Mouse (Mus musculus): ENCODE measurements at regions not wholly inside any gene's neighbourhood (a gene's known extent, or its start where the extent isn't known, plus 50 kb on each side); places are given as distances from the start of the nearest gene placed in this dataset.
A peak's percentile ranks its signal among the peaks of the same experiment; 100 is the strongest.

DNA sequence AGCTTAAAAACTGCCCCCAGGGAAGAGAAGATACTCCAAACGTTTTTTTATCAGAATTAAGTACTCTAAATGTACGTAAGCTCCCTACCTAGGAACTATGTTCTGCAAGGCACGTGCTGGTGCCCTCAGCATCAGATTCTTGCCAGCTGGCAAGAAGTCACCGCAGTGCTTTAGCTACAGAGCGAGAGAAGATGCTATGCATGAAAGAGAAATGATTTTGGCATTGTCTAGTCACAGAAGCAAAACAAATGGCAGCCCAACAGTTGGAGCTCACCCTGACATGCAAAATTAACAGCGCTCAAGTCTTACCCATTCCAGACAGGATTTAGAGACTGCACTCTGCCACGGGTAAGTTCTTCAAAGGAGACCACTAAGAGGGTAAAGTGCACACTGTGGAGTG lies 311.5 kb downstream of the Glrx3 start:
- DNase-seq (ENCODE audit: low spot score in 2 of 2) = no peak

DNA sequence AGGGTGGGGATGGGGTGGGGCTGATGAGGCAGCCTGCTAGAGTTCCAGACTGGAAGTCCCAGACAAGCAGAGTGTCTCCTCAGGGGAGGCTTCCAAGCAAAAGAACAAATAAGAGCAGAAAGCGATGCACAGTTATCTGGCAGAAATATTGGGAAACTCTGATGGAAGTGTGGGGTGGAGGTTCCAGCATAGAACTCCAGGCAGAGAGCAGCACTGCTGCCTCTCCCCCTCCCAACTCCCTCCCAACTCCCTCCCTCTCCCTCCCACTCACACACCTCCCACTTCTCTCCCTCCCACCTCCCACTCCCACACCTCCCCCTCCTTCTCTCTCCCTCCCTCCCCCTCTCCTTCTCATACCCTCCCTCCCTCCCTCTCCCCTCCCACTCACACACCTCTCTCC lies 313.3 kb downstream of the Glrx3 start:
- no peak for DNase-seq (ENCODE audit: low spot score in 2 of 2)

DNA sequence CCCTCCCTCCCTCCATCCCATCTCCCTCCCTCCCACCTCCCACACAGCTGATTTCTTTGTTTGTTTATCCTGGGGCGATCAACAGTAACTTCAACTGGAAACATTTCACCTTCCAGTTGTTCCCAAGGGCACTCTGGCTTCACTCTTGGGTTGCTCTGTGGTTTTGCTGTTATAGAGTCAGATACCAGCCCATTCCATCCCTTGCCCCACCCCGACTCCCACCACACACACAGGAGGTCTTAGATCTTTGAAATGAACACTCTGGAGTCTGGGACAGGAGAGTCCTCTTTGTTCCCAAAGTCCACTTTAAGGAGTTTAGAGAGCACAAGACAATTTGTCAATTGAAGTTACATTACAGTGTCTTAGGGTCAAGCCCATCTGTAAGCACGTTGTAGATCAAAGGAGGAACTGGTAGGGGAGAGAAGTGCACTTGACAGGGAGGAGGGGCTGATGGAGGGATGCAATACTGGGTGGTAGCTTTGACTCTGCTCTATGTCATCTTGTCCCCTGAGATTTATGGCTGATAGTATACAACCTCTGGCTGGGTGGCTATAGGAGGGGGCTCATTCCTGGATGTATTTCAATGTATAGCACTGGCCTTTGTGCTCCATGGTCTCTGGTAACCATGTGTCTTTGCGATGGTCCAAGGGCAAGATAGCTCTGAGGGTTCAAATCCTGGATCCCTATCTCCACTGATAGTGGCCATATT lies 313.9 kb downstream of the Glrx3 start:
- no peak for DNase-seq (ENCODE audit: low spot score in 2 of 2)

DNA sequence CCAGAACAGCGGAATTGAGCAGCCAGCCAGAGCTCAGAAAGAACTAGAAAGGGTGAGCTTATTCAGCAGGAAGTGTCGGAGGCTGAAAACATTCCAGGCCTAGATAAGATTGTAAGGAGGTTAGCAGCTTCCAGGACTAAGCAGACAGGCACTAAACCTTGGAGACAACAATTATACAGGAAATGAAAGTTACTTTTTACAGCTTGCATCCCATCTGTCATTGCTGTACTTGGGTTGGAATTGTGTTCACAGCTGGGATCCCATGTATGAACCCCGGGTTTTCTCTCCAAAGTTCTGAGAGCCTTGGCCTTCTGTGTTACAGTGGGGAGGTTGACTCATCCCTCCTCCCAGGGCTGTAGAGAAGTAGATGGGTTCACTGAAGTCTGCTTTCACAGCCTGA lies 328.5 kb downstream of the Glrx3 start:
- no peak for DNase-seq (ENCODE audit: low spot score in 2 of 2)

DNA sequence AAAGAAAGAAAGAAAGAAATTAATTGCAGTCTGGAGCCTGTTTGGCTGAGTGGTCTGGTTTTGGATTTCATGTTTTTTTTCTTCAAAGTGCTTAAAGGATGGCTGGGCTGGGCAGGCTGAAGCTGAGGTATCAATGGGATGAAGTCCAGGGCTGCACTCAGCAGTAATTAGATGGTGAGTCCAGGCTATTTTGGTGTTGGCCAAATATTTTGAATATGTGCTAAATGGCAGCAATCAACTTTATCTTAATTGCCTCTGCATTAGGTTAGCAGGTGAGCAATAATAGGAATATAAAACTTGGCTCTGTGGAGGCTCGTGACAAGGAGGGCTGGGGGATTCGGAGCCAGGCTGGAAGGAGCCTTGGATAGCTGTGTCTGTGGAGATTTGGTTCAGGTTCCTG lies 329.3 kb downstream of the Glrx3 start:
- no peak for DNase-seq (ENCODE audit: low spot score in 2 of 2)

DNA sequence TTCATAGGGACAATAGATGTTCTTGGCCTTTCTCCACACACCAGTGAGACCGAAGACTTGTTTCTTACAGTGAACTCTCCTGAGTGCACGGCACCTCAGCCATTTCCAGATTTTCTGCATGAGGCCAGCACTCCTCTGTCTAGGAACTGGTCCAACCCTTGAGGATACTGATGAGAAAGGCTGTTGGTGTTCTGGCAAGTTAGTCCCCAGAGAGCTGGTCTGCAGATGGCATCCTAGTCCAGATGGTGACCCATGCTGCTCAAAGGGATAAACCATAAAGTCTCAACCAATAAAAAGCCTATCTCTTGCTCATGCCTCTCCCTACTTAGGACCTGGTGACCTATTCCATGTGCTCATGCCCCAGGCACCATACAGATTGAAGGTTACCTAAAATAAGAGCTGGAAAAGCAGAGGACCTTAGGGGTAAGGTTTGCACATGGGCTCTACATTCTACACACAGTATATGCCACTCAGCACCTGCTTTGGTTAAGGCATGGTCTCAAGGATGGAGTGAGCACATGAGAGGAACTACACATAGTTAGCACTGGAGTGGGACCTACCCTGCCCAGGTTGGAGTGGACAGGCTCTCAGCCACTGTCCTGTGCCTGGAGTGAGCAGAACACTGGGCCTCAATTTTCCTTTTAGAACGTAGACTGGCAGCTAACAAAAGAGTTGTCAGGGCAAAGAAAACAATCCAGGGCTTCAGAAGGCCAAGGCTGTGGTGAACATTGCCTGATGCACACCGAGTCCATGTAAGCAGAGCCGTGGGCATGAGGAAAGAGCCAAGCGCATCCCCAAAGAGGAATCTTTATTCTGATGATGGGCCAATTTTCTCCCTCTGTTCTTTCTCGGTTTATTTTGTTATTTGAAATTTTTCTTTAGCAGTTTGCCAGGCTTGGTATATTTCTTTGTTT lies 335.9 kb downstream of the Glrx3 start:
- DNase-seq (ENCODE audit: low spot score in 2 of 2) = no peak

DNA sequence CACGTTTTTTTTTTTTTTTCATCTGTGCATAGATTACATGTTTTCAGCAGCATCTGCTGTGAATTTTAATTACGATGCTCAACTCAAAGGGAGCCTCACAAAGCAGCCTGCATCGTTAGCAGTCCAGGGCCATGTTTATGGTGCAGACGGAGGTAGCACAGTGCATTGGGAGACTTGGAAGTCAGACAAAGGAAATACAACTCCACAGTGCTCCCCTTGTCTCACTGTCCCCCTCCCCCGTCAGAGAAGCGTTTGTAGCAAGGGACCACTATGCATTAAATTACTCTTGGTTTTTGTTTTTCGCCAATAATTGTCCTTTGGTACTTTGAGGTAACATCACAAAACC lies 336.5 kb downstream of the Glrx3 start:
- DNase-seq (ENCODE audit: low spot score in 2 of 2) = no peak

DNA sequence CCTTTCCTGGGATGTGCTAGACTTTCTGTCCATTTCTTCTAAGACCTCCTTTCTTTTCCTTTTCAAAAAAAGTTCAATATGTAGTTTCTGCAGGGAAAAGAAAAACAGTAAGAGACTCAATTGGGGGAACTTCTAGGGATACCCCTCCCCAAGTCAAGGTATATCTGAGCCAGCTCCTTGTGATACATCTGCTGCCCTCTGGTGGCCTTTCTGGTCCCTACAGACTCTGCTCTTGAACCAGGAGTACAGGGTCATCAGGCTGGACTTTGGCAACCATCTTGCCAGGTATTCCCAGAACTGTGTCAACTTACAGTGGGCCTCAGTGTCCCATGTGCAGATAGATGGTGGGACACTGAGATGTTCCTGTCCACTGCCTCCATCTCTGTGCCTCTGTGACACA lies 346.5 kb downstream of the Glrx3 start:
- DNase-seq (ENCODE audit: low spot score in 2 of 2) = no peak

DNA sequence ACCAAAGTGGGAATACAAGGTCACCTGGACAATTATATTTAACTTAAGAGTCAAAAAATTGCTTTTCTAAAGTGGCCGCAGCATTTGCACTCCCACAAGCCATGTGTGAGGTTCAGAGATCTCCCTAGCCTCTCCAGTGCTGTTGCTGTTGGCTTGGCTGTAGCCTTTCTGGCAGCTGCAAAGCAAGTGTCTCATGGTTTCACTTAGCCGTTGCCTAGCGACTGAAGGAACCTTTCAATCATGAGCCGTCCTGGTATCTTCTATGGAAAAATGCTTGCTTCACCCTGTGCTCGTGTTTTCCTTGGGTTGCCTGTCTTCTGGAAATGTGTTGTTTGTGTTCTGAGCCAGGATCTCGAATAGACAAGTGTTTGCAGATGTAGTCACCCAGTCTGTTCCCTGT lies 367.9 kb downstream of the Glrx3 start:
- DNase-seq (ENCODE audit: low spot score in 2 of 2) = peak; percentile 10 to 11

DNA sequence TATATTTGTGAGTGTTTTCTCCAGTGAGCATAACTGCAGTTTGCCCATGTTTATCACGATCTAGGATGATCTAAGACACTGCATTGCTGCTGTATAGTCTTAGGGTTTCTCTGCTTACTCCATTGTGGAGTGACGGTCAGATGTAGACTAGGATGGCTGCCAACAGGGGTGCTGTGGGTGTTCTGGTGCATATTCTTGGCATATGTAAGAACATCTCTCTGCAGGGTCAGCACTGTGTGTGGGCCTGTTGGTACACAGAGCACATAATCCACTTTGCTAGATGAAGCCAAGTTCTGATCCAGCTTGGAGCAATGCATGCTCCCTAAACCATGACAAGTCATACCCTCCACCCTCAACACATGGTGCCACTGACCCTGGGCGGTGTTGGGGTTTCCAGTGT lies 375.4 kb downstream of the Glrx3 start:
- no peak for DNase-seq (ENCODE audit: low spot score in 2 of 2)

DNA sequence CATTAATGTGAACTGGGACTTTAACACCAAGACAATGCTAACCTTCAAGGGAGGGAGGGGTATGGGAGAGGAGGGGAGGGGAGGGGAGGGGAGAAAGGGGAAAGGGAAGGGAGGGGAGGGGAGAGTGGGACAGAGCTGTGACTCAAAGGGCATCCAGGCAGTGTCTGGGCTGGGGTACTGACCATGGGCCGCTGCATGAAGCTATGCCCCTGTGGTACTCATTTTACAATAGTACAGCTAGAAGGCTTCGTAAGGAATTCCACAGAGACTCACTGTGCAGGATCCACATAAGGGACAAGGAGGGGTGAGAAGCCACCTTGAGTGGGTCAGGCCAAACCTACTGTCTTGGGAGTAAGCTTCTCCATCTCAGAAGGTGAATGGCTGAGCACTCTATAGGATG lies 403.1 kb downstream of the Glrx3 start:
- DNase-seq (ENCODE audit: low spot score in 2 of 2) = no peak

DNA sequence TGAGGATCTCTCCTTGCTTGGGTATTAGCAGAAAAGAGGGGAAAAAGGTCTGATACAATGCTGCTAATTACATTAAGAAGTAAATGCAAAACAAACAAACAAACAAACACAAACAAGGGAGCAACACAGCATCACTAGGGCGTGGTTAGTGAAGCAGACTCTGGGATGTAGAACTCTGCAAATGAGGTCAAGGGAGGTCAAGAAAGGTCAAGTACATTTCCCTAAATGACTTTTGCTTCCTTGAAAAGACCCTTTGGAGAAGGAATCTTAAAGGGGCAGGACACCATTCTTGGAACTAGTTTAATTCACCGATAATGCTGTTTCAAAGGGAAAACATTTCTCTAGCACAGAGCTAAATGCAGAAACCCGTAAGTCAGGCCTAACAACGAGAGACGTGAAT lies 403.6 kb downstream of the Glrx3 start:
- DNase-seq (ENCODE audit: low spot score in 2 of 2) = no peak

DNA sequence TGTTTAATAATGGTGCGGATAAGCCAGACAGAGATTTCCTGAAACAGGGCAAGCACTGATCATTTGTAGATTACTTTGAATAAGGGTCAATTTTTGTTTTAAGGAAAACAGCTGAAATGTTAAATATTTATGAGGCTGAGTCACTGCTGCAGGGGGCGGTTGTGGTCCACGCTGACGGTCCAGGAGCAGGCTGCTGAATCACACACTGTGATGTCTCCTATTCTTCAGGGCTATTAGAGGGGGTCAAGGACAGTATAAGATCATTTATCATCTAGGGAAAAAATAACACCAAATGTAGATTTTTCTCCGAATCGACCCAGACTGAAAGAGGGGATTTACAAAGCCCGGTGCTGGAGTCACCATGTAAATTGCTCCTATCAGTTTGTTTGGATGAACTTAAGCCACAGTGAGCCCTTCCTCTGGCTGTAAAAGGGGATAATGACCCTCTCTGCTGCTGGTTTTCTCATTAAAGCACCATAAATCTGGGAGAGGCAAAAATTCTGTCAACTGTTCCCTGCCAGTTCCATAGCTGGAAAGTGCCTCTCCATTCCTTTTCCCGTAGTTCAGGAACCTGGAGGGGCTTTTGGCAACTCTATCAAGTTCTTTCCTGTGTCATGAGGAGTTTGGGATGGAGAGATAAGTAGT lies 404.2 kb downstream of the Glrx3 start:
- no peak for DNase-seq (ENCODE audit: low spot score in 2 of 2)

DNA sequence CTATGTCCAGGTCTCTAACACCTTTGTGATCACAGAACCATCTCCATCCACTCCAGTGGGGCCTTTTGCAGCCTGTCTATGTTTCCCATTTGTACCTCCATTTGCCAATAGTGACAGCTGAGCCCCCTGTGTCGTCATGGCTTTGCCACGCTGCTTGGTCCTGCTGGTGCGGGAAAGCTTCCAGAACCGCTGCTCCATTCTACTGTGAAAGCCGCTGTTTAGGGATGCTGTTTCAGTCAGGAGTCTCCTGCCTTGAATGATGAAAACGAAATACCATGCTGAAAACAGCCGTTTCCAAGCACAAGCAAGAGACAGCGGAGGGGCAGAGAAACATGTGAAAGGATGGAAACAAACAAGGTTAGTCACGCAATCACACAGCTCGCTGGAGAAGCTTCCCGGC lies 410.4 kb downstream of the Glrx3 start:
- no peak for DNase-seq (ENCODE audit: low spot score in 2 of 2)

DNA sequence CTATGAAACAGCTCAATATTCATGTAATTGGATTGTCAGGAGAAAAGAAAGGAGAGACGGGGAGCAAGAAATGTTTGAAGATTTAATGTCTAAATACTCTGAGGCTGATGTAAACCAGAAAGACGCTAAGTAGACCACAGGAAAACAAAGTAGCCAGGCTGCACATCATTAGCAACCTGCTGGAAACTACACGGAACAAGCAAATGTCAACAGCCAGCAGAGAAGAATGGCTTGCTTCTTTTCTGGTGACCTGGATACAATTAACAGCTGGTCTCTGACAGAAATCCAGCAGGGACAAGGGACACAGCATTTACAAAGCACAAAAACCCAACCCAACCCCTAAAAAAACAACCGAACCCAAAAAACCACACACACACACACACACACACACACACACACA lies 413.6 kb downstream of the Glrx3 start:
- no peak for DNase-seq (ENCODE audit: low spot score in 2 of 2)

DNA sequence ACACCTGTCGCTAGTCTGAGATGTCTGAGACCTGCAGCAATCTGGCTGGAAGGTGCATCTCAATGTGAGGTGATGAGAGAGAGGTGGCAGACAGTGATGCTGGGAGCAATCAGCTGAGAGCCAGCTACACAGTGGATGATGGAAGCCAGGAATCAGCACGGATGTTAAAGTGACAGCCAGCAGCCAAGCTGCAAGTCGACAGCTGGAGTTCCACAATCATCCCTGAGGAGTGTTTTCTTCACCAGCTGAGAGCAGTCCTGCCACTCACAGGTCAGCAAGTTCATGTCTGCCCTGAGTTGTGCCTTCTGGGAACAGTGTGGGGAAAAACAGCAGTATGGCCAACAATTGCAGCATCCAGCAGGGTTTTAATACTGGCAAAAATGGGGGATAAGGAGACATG lies 422.3 kb downstream of the Glrx3 start:
- no peak for DNase-seq (ENCODE audit: low spot score in 2 of 2)

DNA sequence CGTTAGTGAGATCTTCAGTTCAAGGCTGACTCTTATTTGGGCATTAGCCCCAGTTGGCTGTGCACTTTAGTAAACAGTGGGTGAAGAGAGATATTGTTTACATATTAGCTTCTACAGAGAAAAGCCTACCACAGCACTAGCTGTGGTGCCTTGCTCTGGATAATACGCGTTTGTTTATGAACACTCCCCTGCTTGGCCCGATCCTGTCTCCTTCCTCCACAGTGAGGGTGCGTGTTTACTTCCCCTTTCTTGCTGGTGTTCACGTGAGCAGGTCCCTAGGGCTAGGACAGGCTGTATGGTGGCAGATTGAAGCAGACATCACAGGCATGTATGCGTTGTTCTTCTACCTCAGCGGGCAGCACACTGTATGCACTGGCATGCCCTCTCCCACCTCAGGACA lies 423.1 kb downstream of the Glrx3 start:
- no peak for DNase-seq (ENCODE audit: low spot score in 2 of 2)

DNA sequence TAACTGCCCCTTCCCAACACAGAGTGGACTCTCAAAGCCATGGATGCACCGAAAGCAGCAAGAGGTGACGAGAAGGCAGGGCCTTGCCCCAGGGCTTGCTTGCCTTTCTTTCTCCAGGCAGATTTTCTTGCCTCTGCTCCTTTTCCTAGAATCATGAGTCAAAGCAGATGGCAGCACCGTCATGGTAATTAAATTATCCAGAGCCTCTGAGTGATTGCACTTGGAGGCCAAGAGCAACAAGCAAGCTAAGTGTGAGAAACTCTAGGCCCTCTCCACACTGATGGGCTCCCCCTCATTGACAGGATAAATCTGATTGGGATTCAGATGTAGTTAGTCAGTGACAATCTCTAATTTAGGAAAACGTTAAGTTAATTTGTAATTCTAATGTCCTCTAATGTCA lies 427.5 kb downstream of the Glrx3 start:
- DNase-seq (ENCODE audit: low spot score in 2 of 2) = no peak

DNA sequence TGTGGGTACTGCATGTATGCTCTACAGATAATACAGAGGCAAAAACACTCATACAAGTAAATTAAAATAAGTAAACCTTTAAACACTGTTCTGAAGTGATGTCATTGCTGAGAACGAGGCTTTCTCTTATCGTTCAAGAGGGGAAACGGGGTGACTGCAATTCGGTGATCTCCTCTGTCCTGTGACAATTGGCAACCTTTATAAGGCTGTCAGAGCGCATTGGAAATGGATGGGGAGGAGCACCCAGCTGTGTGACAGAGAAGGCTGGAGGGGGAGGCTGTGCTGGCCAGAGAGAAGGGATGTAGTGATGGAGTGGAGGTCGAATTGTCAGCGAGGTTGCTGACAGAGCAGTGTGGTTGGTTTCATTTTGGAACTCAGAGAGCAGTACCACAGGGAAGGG lies 428.0 kb downstream of the Glrx3 start:
- no peak for DNase-seq (ENCODE audit: low spot score in 2 of 2)

DNA sequence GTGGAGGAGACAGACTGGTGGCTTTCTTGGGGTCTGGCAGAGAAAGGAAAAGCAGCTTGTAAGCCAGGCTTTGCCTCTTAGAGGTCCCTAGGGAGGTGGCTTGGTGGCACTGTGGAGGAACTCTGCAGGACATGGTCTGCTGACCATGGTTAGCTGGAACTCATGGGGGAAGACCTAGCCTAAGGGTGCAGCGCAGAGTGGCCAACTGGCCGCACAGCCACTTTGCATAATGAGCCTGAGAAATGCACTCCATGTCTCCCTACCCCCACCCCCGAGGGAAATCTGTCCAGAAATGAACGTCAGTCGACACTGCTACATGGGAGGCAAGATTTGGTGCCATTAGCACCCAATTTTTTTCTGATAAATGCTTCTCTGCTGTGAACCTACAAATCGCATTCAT lies 429.5 kb downstream of the Glrx3 start:
- DNase-seq (ENCODE audit: low spot score in 2 of 2) = no peak

DNA sequence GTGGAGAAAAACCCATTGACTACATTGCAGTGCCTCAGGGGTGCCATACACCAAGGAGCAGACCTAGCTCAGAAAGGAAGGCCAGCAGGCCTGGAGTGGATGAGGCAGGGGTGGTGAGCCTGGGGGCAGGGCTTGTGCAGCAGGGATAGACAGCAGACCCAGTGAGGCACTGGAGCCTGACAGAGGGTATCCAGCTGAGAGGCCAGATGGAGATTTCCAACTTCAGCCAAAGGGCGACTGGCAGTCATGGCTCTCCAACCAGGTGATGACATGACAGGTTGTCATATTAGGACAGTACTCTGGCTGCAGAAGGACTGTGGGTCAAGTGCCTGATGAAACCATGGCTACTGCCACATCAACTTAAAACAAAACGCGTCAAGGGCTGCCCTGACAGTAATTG lies 431.1 kb downstream of the Glrx3 start:
- DNase-seq (ENCODE audit: low spot score in 2 of 2) = no peak

DNA sequence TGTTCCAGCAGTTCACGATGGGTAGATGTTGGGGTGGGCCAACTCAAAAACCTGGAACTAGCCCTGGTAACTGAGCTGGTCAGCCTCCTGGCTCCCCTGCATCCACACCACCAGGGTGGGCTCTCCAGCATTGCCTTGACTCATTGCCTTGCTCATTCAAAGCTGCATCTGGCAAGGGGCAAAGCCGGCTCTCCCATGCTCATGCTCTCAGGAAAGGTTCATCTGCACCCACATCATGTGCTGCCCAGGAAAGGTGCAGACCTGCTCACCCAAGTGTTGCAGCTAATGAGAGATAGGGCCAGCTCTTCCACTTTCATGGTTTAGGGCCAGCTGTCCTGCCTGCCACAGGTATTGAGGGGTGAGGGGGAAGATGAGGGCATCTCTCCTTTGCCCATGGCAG lies 437.9 kb downstream of the Glrx3 start:
- DNase-seq (ENCODE audit: low spot score in 2 of 2) = no peak

DNA sequence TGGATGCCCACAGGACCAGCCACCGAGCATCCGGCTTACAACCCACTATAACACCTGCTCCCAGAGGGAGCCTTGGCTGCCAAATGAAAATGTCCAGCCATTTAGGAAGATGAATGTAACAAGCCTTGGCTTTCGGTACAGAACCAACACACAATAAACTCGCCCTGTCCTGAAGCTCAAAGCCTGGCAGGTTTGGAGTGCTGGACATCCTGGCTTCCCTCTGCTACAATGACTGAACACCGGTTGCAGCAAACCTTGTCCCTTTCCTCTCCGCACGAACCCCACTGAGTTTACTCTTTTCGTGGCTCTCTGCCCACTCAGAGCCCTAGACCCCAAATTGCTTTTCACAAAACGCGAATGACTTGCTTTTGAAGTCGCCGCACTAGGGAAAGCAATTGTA lies 441.9 kb downstream of the Glrx3 start:
- no peak for DNase-seq (ENCODE audit: low spot score in 2 of 2)
